Mouse (Mus musculus) liver, embryonic 13.5 days (tissue): ENCODE measurements around the gene Anxa10. TPM values are rescaled to one million over a fixed set of nuclear protein-coding genes. Genes with fewer than 3 reads are reported as not detected.

ENCODE experiments used
- ATAC-seq: fragments of 200-750 bp; cut with Nextera tagmentation; 2 replicates; pipeline ENCODE4 v1.8.0; 2017; ENCODE audit warnings: low read depth, mild to moderate bottlenecking, moderate number of reproducible peaks, moderate library complexity
- DNase-seq: peaks from one replicate; pipeline ENCODE4 v3.0.0; 2022
- H3K27ac ChIP-seq: fragments of 300-500 bp; sonication (generic); 2 replicates; pipeline ENCODE4 v1.5.1; 2015; ENCODE audit warnings: moderate library complexity, mild to moderate bottlenecking, inconsistent platforms
- H3K27me3 ChIP-seq: fragments of 300-500 bp; sonication (generic); 2 replicates; pipeline ENCODE4 v1.6.1; 2015; ENCODE audit warnings: mild to moderate bottlenecking, inconsistent platforms
- H3K36me3 ChIP-seq: fragments of 300-500 bp; sonication (generic); 2 replicates; pipeline ENCODE4 v1.6.1; 2015; ENCODE audit warnings: mild to moderate bottlenecking, inconsistent platforms
- H3K4me1 ChIP-seq: fragments of 300-500 bp; sonication (generic); replicated peaks from 2 replicates; pipeline ENCODE4 v1.6.1; 2015; ENCODE audit warnings: inconsistent platforms
- H3K4me2 ChIP-seq: fragments of 300-500 bp; sonication (generic); 2 replicates; pipeline ENCODE4 v1.6.1; 2015; ENCODE audit warnings: inconsistent platforms, mild to moderate bottlenecking, moderate library complexity
- H3K4me3 ChIP-seq: fragments of 300-500 bp; sonication (generic); replicated peaks from 2 replicates; pipeline ENCODE4 v1.5.1; 2015; ENCODE audit warnings: mild to moderate bottlenecking, inconsistent platforms
- H3K9ac ChIP-seq: fragments of 300-500 bp; sonication (generic); 2 replicates; pipeline ENCODE4 v1.6.1; 2015; ENCODE audit warnings: mild to moderate bottlenecking, inconsistent platforms
- H3K9me3 ChIP-seq: fragments of 300-500 bp; sonication (generic); replicated peaks from 2 replicates; pipeline ENCODE4 v1.6.1; 2016; ENCODE audit warnings: inconsistent platforms
- WGBS: fragments of 180-500 bp; shearing (Covaris S2); methylation state at CpG from one replicate; pipeline ENCODE4 v1.1.7; 2015; ENCODE audit not compliant: insufficient replicate concordance; 5-methylcytosine and 5-hydroxymethylcytosine counted together
- polyA plus RNA-seq: library from polyadenylated mRNA; unstranded; fragments of >200 nt; fragmentation: Nextera tagmentation; extraction: Ambion mirVana; gene quantifications from 2 replicates; pipeline ENCODE4 v1.2.1, GENCODE M21; 2015

Gene Anxa10
- not detected in 2 replicates for polyA plus RNA-seq

DNA sequence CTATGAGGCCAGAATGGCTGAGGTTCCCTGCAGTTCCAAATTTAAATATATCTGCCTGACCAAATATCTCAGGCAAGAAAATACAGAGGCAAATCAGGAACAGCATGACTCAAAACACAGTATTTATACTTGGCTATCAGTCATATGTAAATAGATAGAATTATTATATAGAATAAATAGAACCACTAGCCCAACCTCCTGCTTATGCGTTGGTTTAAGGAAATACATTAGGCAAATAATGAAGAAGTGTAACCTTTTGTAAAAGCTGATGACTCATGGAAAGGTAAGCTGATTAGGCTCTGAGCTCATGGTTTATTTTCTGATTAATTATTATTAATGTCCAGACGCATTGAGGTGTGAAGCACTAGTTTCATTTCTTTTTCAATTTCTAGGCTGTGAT lies at the start of gene Anxa10:
Gene Anxa10 (minus strand): TSS at position 53 of the 400 bp plus-strand sequence.
- DNase-seq (no peak), ATAC-seq (no peak)
- Histone ChIP-seq H3K27ac (no peak within 1 kb of the TSS), H3K27me3 (no peaks in the 10 kb centered on the region), H3K4me1 (no peaks in the 10 kb centered on the region), H3K4me2 (no peak within 1 kb of the TSS), H3K9me3 (no peaks in the 10 kb centered on the region), H3K4me3 (no peak within 1 kb of the TSS), H3K9ac (no peak within 1 kb of the TSS), H3K36me3 (no peaks in the 10 kb centered on the region)
- 59% methylated on average over 2 of the region's 2 CpGs for WGBS

DNA sequence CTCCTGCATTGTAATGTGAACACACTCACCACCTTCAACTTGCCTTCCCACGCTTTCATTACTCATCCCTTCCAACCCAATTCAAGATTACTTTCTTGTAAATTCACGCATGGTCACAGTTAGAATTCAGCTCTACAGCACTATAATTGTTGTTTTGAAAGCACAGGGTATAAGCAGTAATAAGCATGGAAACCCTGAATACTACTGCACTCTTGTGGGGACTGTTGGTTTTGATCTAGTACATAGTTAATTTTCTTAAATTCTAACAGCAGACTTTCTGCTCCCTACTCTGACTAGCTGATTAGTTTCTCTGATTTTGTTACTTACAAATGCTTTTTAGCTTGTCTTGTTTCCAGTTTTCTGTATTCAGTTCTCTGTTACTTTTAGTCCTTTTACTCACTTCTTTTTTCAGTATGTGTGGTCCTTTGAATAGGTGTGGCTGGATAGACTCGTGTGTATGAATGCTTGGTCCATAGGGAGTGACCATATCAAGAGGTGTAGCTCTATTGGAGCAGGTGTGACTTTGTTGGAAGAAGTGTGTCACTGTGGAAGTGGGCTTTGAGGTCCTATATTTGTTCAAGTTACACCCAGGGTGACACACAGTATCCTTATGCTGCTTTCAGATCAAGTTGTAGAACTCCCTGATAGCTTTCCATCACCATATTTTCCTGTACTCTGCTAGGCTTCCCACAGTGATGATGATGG lies 9.9 kb upstream of the Anxa10 start:
- no peak for ATAC-seq
- Histone ChIP-seq H3K9me3 (no peaks in the 10 kb centered on the region), H3K4me2 (no peak overlapping the region), H3K9ac (no peak overlapping the region), H3K27me3 (no peaks in the 10 kb centered on the region), H3K4me1 (no peaks in the 10 kb centered on the region), H3K27ac (no peak overlapping the region), H3K4me3 (no peak overlapping the region), H3K36me3 (no peaks in the 10 kb centered on the region)
- DNase-seq, result no peak
- WGBS, result 53% methylated on average over 3 of the region's 3 CpGs

GRCm38 (mm10) chr8:62097213-62097612 lies 25.7 kb downstream of the Anxa10 start:
- no peaks in the 10 kb centered on the region for H3K27me3 ChIP-seq
- ATAC-seq, result no peak

GRCm38 (mm10) chr8:62081804-62082203 lies 41.1 kb downstream of the Anxa10 start:
- Histone ChIP-seq H3K9ac (no peak overlapping the region), H3K9me3 (no peaks in the 10 kb centered on the region), H3K27me3 (no peaks in the 10 kb centered on the region), H3K4me1 (no peaks in the 10 kb centered on the region), H3K27ac (no peak overlapping the region), H3K4me2 (no peak overlapping the region), H3K36me3 (no peaks in the 10 kb centered on the region), H3K4me3 (no peak overlapping the region)
- ATAC-seq, result no peak
- WGBS, result 64% methylated on average over 2 of the region's 2 CpGs
- no peak for DNase-seq

More at GRCm38 (mm10) chr8:62097213-62097612, 25.7 kb downstream of the Anxa10 start:
- H3K4me2 ChIP-seq, result no peak overlapping the region
- H3K4me1 ChIP-seq, result no peaks in the 10 kb centered on the region
- no peak overlapping the region for H3K4me3 ChIP-seq
- H3K9ac ChIP-seq, result no peak overlapping the region
- 56% methylated on average over 2 of the region's 2 CpGs for WGBS
- no peak for DNase-seq
- H3K36me3 ChIP-seq, result no peaks in the 10 kb centered on the region
- H3K27ac ChIP-seq, result no peak overlapping the region
- no peaks in the 10 kb centered on the region for H3K9me3 ChIP-seq

DNA sequence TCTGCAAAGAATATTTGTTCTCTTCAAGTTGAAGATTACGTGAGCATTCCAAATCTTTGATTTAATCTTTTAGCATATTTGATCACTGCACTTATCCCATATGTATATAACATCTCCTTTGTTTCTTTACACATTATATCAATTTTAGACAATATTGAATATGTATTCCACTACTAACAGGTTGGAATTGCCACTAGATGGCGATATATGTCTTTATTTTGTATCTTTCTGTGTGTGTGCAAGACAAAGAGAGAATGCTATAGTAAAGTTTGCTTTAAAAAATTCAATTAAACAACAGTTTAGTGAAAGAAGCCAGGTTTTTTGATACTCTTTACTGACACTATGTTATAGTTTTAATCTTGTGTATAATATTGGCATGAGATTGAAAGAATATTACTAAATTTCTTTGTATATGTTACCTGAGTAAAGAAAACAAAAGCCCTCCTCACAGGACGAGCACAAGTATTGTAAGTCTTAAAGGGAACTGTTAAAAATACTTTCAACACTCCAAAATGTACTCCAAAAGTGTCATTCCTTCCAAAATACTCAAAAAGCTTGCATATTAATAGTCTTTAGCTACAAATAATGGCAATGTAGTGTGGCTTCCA lies 42.7 kb downstream of the Anxa10 start:
- Histone ChIP-seq H3K4me3 (no peak overlapping the region), H3K4me1 (no peaks in the 10 kb centered on the region), H3K4me2 (no peak overlapping the region), H3K27ac (no peak overlapping the region), H3K27me3 (no peaks in the 10 kb centered on the region), H3K9me3 (no peaks in the 10 kb centered on the region), H3K36me3 (no peaks in the 10 kb centered on the region), H3K9ac (no peak overlapping the region)
- WGBS, result 33% methylated on average over 3 of the region's 3 CpGs
- DNase-seq, result no peak
- no peak for ATAC-seq

DNA sequence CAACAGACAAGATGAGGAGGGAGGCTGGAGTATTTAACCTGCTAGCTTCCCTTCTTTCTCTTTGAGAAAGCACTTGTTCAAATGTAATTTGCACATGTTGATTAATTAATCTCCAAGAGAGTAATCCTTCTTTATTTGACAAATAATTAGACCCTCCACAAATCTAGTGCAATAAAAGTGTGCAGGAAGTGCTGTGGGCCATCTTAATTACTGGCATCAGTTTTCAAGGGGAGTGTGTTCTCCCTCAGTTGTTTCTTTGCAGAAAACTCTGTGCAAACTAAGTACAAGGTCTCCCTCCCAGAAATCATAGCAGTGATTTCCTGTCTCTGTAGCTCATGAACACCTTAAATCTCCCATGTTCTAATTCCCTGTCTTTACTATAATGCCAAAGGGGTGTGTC lies 54.6 kb downstream of the Anxa10 start:
- no peaks in the 10 kb centered on the region for H3K36me3 ChIP-seq
- no peaks in the 10 kb centered on the region for H3K4me1 ChIP-seq
- no peak overlapping the region for H3K4me3 ChIP-seq
- H3K4me2 ChIP-seq, result no peak overlapping the region
- no peak for ATAC-seq
- no peak overlapping the region for H3K27ac ChIP-seq
- no peak for DNase-seq
- no peaks in the 10 kb centered on the region for H3K9me3 ChIP-seq
- no peak overlapping the region for H3K9ac ChIP-seq
- H3K27me3 ChIP-seq, result no peaks in the 10 kb centered on the region

DNA sequence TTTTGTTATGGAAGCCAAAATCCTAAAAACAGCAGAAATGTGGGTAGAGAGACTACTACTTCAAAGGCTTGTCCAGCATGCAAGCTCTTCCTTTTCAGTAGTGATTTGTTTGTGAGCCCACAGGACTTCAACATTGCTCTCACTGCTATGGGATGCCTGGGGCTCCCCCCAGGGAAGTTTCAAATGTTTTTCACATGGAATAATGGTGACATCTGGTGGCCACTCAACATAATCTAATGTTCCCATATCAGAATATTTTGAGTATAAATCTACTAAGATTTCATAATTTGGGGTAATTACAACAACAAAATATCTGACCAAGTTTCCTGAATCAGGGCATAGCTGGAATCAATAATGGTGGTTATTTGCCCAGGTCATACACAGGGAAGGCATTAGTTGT lies 62.6 kb downstream of the Anxa10 start:
- no peak overlapping the region for H3K4me2 ChIP-seq
- H3K27ac ChIP-seq, result no peak overlapping the region
- H3K36me3 ChIP-seq, result no peaks in the 10 kb centered on the region
- no peaks in the 10 kb centered on the region for H3K9me3 ChIP-seq
- no peak overlapping the region for H3K4me3 ChIP-seq
- H3K4me1 ChIP-seq, result no peaks in the 10 kb centered on the region
- no peaks in the 10 kb centered on the region for H3K27me3 ChIP-seq
- H3K9ac ChIP-seq, result no peak overlapping the region
- DNase-seq (no peak), ATAC-seq (no peak)

DNA sequence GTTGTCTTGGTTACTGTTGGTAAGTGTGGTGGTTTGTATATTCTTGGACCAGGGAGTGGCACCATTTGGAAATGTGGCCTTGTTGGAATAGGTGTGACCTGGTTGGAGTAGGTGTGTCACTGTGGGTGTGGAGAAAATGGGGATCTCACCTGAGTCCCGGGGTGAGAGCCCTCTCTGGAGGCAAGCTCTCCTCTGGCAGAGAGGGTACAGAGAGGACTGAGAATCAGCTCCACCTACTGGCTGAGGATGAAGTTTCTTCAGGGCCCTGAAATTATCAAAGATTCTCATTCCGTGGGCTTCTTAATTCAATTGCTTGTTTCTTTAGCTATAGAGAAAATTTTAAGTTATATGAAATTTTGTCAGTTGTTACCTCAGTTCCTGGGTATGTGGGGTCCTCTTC lies 76.1 kb downstream of the Anxa10 start:
- Histone ChIP-seq H3K4me1 (no peaks in the 10 kb centered on the region), H3K27me3 (no peaks in the 10 kb centered on the region)
- ATAC-seq, result no peak

GRCm38 (mm10) chr8:62034351-62034750 lies 88.6 kb downstream of the Anxa10 start:
- no peaks in the 10 kb centered on the region for H3K4me1 ChIP-seq
- no peak overlapping the region for H3K4me3 ChIP-seq
- no peaks in the 10 kb centered on the region for H3K27me3 ChIP-seq
- H3K9ac ChIP-seq, result no peak overlapping the region
- no peaks in the 10 kb centered on the region for H3K36me3 ChIP-seq
- no peaks in the 10 kb centered on the region for H3K9me3 ChIP-seq
- 57% methylated on average over 3 of the region's 3 CpGs for WGBS
- no peak overlapping the region for H3K4me2 ChIP-seq
- no peak for ATAC-seq
- H3K27ac ChIP-seq, result no peak overlapping the region
- DNase-seq, result no peak

More for the DNA sequence above, 76.1 kb downstream of the Anxa10 start:
- Histone ChIP-seq H3K27ac (no peak overlapping the region), H3K9ac (no peak overlapping the region), H3K4me2 (no peak overlapping the region), H3K36me3 (no peaks in the 10 kb centered on the region), H3K9me3 (no peaks in the 10 kb centered on the region; the same call in 1 of the 2 replicates), H3K4me3 (no peak overlapping the region)
- DNase-seq, result no peak
- WGBS, result 33% methylated on average over 2 of the region's 2 CpGs

DNA sequence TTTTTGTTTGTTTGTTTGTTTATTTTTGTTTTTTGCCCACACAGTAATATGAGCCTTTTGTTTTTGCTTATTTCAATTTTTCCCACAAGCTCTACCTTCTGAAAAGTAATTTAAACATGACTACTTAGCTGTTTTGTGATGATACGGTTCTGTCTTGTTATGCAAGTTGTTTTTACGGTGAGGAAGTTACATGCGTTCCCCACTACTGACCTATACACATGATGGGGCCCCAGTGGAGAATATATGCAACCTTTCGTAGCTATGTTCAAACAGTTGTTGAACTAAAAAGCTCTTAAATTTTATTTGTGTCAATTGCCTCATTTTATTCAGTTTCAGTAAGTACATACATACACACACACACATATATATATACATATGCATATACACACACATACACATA lies 108.4 kb downstream of the Anxa10 start:
- ATAC-seq (no peak), DNase-seq (no peak)
- WGBS, result 72% methylated on average over 4 of the region's 4 CpGs
- Histone ChIP-seq H3K9me3 (no peaks in the 10 kb centered on the region), H3K36me3 (no peaks in the 10 kb centered on the region), H3K27me3 (no peaks in the 10 kb centered on the region), H3K9ac (no peak overlapping the region), H3K27ac (no peak overlapping the region), H3K4me3 (no peak overlapping the region), H3K4me1 (no peaks in the 10 kb centered on the region), H3K4me2 (no peak overlapping the region)

GRCm38 (mm10) chr8:62014166-62014565 lies 108.8 kb downstream of the Anxa10 start:
- Histone ChIP-seq H3K4me1 (no peaks in the 10 kb centered on the region), H3K4me3 (no peak overlapping the region), H3K4me2 (no peak overlapping the region), H3K9ac (no peak overlapping the region), H3K27me3 (no peaks in the 10 kb centered on the region), H3K36me3 (no peaks in the 10 kb centered on the region), H3K9me3 (no peaks in the 10 kb centered on the region), H3K27ac (no peak overlapping the region)
- 62% methylated on average over 4 of the region's 4 CpGs for WGBS
- ATAC-seq (no peak), DNase-seq (no peak)
